Mouse (Mus musculus): ENCODE measurements around the gene Celsr1.

GRCm38 (mm10) chr15:86034021-86034523 lies 495 bp upstream of the Celsr1 start:
- TF ChIP-seq EP300 (IDR thresholded peaks at IDR 0.05; ENCODE audit: low read length) (no peak), CTCF (conservative IDR thresholded peaks at IDR 0.05 in 1 of 2, IDR thresholded peaks at IDR 0.05 in 1 of 2; ENCODE audit: low read depth in 2 of 2, low read length in 2 of 2) (no peak), KAT2A (IDR thresholded peaks at IDR 0.05; ENCODE audit: insufficient replicate concordance, low read length) (no peak)
